Comparison of ENCODE assay signal across 8 mouse cellular contexts in the genomic region with DNA sequence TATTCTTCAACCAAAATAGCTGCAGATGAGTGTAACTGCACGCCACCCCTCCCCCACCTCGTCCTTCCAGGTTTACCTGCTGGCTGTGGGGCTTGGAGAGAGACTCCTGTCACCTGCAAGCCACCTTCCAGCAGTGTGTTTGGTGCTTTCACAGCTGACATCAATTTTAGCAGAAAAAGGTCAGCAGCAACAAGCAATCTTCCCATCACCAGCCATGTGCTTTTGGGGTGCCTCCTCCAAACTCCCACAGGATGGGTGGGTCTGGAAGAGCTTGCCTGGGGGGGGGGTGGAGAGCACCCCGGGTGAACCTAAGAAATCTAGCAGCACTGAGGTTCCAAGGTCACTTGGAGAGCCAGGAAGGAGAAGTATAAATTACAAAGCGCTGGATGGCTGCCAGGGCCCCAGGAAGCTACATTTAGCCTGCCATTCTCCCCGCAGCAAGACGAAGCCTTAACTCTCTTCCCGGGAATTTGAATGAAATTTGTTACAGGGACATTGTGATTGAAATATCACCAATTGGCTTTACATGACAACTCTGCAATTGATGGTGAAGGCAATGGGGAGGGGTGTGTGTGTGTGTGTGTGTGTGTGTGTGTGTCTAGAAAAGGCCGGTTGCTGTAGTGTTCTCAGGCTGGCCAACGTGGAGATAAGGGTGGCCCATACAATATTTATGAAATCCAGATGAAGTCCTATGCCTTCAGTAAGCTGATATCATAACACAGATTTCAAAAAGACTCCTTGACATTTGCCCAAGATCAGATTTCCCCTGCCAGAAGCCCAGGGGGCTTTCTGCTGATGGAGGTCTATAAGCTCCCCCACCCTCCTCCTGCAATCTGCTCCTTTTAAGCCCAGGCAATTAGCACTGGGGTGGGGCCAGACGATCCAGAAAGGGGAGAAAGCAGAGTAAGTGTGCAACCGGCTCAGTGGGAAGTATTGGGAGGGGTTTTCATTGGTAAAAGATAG. TPM values are rescaled to one million over a fixed set of nuclear protein-coding genes. Genes with fewer than 3 reads are reported as not detected.
A peak's percentile ranks its signal among the peaks of the same experiment; 100 is the strongest.
DNase-seq lines count a peak whose midpoint lies in the region; ATAC-seq and TF ChIP-seq lines count a peak whose summit lies in the region.

No protein-coding gene starts in this region.

- no peak for TF ChIP-seq CTCF in left cerebral cortex, adult 2 months (IDR thresholded peaks at IDR 0.05)

- no peak overlapping the region for H3K4me3 ChIP-seq in neural tube, embryonic 11.5 days (ENCODE audit: low read depth, low read length)
- no peak overlapping the region for H3K4me3 ChIP-seq in embryonic facial prominence, embryonic 14.5 days (ENCODE audit: low read depth, low read length)
- H3K4me3 ChIP-seq in neural tube, embryonic 13.5 days, result no peak overlapping the region
- no peak overlapping the region for H3K4me3 ChIP-seq in left cerebral cortex, adult 2 months

- H3K27ac ChIP-seq in neural tube, embryonic 11.5 days (ENCODE audit: low read depth, low read length), result peak overlapping the region; percentile 67
- peak overlapping the region; percentile 44 for H3K27ac ChIP-seq in embryonic facial prominence, embryonic 14.5 days (replicated peaks; ENCODE audit: low read depth, low read length)
- peak overlapping the region; percentile 87 for H3K27ac ChIP-seq in neural tube, embryonic 13.5 days (replicated peaks)
- no peak overlapping the region for H3K27ac ChIP-seq in left cerebral cortex, adult 2 months

- no peaks in the 10 kb centered on the region for H3K27me3 ChIP-seq in neural tube, embryonic 11.5 days (ENCODE audit: control insufficient read depth, insufficient read depth, low read length)
- H3K27me3 ChIP-seq in embryonic facial prominence, embryonic 14.5 days (replicated peaks; ENCODE audit: control insufficient read depth, insufficient read depth, low read length), result no peaks in the 10 kb centered on the region
- H3K27me3 ChIP-seq in neural tube, embryonic 13.5 days, result no peaks in the 10 kb centered on the region

- intact Hi-C loops in left cerebral cortex, adult 2 months (cut with DNase I), result no loop called here

- WGBS in neural tube, embryonic 11.5 days, result 6% methylated on average over 11 of the region's 11 CpGs
- WGBS in embryonic facial prominence, embryonic 14.5 days, result 1% methylated on average over 11 of the region's 11 CpGs
- WGBS in neural tube, embryonic 13.5 days, result 6% methylated on average over 11 of the region's 11 CpGs

- peak overlapping the region; percentile 3; the same call in 1 of the 2 replicates for H3K4me2 ChIP-seq in neural tube, embryonic 11.5 days (ENCODE audit: low read depth)
- H3K4me2 ChIP-seq in embryonic facial prominence, embryonic 14.5 days (ENCODE audit: low read depth, low read length), result peak overlapping the region; percentile 42
- H3K4me2 ChIP-seq in neural tube, embryonic 13.5 days, result peak overlapping the region; percentile 43

- ATAC-seq in neural tube, embryonic 11.5 days (ENCODE audit: insufficient read depth, low FRiP score, low TSS enrichment), result no peak
- peak; percentile 68 for ATAC-seq in embryonic facial prominence, embryonic 14.5 days (ENCODE audit: low read depth)
- peak; percentile 66 for ATAC-seq in neural tube, embryonic 13.5 days (ENCODE audit: low read depth)
- ATAC-seq in monocyte, adult 5-6 weeks (replicated peaks; ENCODE audit: insufficient number of reproducible peaks, low FRiP score, low TSS enrichment, poor library complexity, severe bottlenecking), result no peak

- H3K9me3 ChIP-seq in neural tube, embryonic 11.5 days (ENCODE audit: control insufficient read depth, low read length), result no peaks in the 10 kb centered on the region
- no peaks in the 10 kb centered on the region for H3K9me3 ChIP-seq in embryonic facial prominence, embryonic 14.5 days (ENCODE audit: control insufficient read depth, low read length)
- no peaks in the 10 kb centered on the region for H3K9me3 ChIP-seq in neural tube, embryonic 13.5 days

- no peaks in the 10 kb centered on the region for H3K36me3 ChIP-seq in neural tube, embryonic 11.5 days (ENCODE audit: control insufficient read depth, insufficient read depth, low read length)
- no peaks in the 10 kb centered on the region for H3K36me3 ChIP-seq in embryonic facial prominence, embryonic 14.5 days (ENCODE audit: control insufficient read depth, insufficient read depth, low read length)
- no peaks in the 10 kb centered on the region for H3K36me3 ChIP-seq in neural tube, embryonic 13.5 days

- DNase-seq in neural tube, embryonic 11.5 days (ENCODE audit: low spot score), result peak; percentile 35
- DNase-seq in neural tube, embryonic 10.5 days (ENCODE audit: extremely low spot score, low spot score), result no peak
- peak; percentile 73 for DNase-seq in embryonic facial prominence, embryonic 14.5 days (ENCODE audit: low spot score)
- peak; percentile 18 to 37 for DNase-seq in kidney, adult 8-10 months
- DNase-seq in urinary bladder, adult 2 months (ENCODE audit: low spot score), result no peak
- DNase-seq in left cerebral cortex, adult 2 months (ENCODE audit: extremely low spot score in 1 of 2, low spot score in 2 of 2), result no peak

- peaks cover 14% of the 10 kb centered on the region; the same call in 1 of the 2 replicates for H3K4me1 ChIP-seq in neural tube, embryonic 11.5 days (ENCODE audit: control insufficient read depth, insufficient read depth, low read length)
- peaks cover 15% of the 10 kb centered on the region for H3K4me1 ChIP-seq in embryonic facial prominence, embryonic 14.5 days (ENCODE audit: control insufficient read depth, insufficient read depth, low read length)
- peaks cover 52% of the 10 kb centered on the region for H3K4me1 ChIP-seq in neural tube, embryonic 13.5 days (replicated peaks)

- H3K9ac ChIP-seq in neural tube, embryonic 11.5 days (ENCODE audit: low read length), result no peak overlapping the region
- peak overlapping the region; percentile 16; the same call in 1 of the 2 replicates for H3K9ac ChIP-seq in embryonic facial prominence, embryonic 14.5 days (ENCODE audit: low read depth, low read length)
- H3K9ac ChIP-seq in neural tube, embryonic 13.5 days, result peak overlapping the region; percentile 35

RNA-seq across cellular contexts. Expression of a gene that starts 13.8 kb away (rescaled TPM):
- 19.6 and 21.2 TPM in 2 replicates for polyA plus RNA-seq in neural tube, embryonic 11.5 days (2014; fragmentation: Nextera tagmentation; extraction: Ambion mirVana)
- 5.3 and 6.4 TPM in 2 replicates for polyA plus RNA-seq in embryonic facial prominence, embryonic 14.5 days (2014; fragmentation: Nextera tagmentation; extraction: Ambion mirVana)
- 32.3 and 42.1 TPM in 2 replicates for polyA plus RNA-seq in neural tube, embryonic 13.5 days (2015; fragmentation: Nextera tagmentation; extraction: Ambion mirVana)
- polyA plus RNA-seq in urinary bladder, adult 2 months (2012; rRNA removed), result 3.1 and 3.5 TPM in 2 replicates
- total RNA-seq in monocyte, adult 5-6 weeks (2017), result not detected in 3 replicates
- total RNA-seq in left cerebral cortex, adult 2 months (2021), result 10 to 100 TPM; 20.9 to 22.0 TPM

Comparison
In these comparisons a context has a peak if more than half of its experiments do, and no peak if none do; other contexts are left out.
1. ATAC-seq: peak in embryonic facial prominence, embryonic 14.5 days (single experiment) and neural tube, embryonic 13.5 days (single experiment); none in neural tube, embryonic 11.5 days (single experiment) and monocyte, adult 5-6 weeks (single experiment).
2. DNase-seq: peak in neural tube, embryonic 11.5 days (single experiment), embryonic facial prominence, embryonic 14.5 days (single experiment) and kidney, adult 8-10 months (2 of 2); none in neural tube, embryonic 10.5 days (single experiment), urinary bladder, adult 2 months (single experiment) and left cerebral cortex, adult 2 months (0 of 2).
3. Peak in every context shown above with its lines, with median percentiles within 50 percentile points of each other: H3K4me2 ChIP-seq.